Mouse (Mus musculus): ENCODE data around the gene Adgrl2.

DNA sequence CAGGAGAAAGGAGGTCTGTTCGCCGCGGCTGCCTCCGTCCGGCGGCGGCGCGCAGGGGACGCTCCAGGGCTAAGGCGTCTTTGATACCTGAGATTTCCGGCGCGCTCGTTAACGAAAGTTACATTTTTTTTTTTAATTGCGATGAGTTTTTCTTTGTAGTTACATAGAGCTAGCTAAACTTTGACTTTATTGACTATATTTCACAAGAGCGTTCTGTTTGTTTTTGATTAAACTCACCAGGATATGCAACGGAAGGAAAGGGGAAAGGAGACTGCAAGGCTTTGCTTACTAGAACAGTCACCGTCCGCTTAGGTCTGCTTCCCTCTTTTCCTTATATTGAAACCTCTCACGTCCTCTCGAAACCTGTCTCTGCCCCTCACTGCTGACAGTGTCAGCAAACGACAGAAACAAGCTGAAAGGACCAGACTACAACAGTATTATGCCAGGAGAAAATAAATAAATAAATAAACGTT lies at the start of gene Adgrl2:
- TF ChIP-seq POLR2A (IDR thresholded peaks at IDR 0.05; ENCODE audit: low read depth, low read length), result no peak
- no peak; the same call in 1 of the 2 replicates for TF ChIP-seq CTCF (IDR thresholded peaks at IDR 0.05; ENCODE audit: extremely low read depth, insufficient read length, insufficient replicate concordance, low read depth, low read length)
